Mouse (Mus musculus) megakaryocyte, embryonic 14.5 days (primary cell): ENCODE data around the gene Kdm5b.

Experiments used
- FLI1 ChIP-seq: IDR thresholded peaks from 2 replicates; pipeline ENCODE4 v1.6.1; 2012; ENCODE audit warnings: low read length, inconsistent platforms, mixed read lengths
- GATA1 ChIP-seq: IDR thresholded peaks from 3 replicates; pipeline ENCODE4 v1.6.1; 2012; ENCODE audit warnings: mixed read lengths, low read length, inconsistent platforms, borderline replicate concordance

DNA sequence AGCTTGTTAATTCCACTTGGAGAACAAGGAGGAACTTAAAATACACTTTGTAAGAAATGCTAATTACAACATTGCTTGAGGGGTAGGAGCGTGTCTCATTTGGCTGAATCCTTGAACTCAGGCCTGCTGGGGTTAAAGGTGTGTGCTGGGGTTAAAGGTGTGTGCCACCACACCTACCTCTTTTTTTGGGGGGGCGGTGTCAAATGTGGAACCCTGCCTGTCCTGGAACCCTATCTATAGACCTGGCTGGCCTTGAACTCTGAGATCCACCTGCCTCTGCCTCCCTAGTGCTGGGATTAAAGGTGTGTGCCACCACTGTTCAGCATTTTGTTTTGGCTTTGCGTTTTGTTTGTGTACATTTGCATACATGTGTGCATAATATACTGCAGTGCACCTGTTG lies 3.8 kb downstream of the Kdm5b start:
- TF ChIP-seq GATA1 (no peak), FLI1 (no peak)
